Mouse (Mus musculus) CH12F3 (cell line): Measurements from ENCODE around the gene Gm9999.

Experiments used
- in situ Hi-C: fragments of 300-500 bp; cut with MboI; formaldehyde crosslinking; loops from 2 replicates; pipeline ENCODE4 v1.14.3; 2020; ENCODE audit warnings: low sequenced_read_pairs

Gene Gm9999

GRCm38 (mm10) chr7:46998942-46999341 lies 15.6 kb downstream of the Gm9999 start:
- in situ Hi-C loops, result no loop called here

GRCm38 (mm10) chr7:46999983-47000643 lies 16.7 kb downstream of the Gm9999 start:
- in situ Hi-C loops, result no loop called here

- in situ Hi-C loops, result no loop called here
Measured at GRCm38 (mm10) chr7:47000644-47000983, 17.2 kb downstream of the Gm9999 start.

DNA sequence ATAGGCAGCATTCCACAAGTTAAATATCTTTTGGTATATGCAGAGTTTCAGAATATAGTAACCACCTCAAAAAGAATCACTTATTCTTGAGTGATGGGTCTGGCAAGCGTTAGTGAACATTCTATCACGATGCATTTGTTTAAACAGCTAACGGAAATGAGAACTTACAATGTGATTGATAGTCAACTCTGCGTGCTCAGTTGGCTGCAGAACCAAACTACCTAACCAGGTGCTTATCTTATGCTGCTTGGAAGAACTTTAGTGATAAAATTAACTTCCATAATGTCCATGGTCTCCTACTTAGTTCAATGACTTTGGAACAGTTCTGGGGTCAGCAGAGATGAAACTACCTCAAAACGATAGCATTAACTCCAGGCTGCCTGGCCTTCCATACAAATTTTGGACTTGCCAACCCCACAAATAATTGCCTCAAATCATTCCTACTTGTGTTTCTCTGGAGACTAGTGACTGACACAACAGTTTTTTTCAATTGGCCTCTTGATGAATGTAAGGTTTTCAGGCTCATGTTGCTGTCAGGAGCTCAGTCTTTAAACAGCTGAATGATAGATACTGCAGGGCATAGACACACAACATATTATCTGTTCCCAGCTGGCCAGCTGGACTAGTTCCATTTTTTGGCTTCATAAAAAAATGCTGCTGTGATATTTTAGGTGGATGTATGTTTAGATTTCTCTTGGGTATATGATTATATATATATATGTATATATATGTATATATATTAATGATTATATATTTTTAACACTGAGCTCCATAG lies 17.9 kb downstream of the Gm9999 start:
- in situ Hi-C loops, result no loop called here

DNA sequence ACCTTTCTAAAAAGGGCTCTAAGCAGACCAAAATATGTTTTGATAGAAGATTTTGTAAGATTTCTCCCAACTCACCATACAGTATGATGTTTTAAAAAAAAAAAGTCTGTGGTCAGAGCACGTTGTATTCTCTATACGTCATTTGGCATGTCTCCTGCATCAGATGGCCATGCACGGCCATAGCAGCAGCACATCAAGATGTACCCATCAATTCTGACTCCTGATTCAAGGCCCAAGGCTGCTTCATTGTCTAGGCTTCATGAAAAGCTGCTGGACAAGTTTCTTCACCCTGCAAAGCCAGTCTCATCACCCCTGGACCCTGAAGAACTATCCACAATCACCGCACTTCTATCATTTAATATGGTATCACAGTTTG lies 18.5 kb downstream of the Gm9999 start:
- in situ Hi-C loops, result no loop called here

GRCm38 (mm10) chr7:47003411-47004115 lies 20.2 kb downstream of the Gm9999 start:
- in situ Hi-C loops, result no loop called here

GRCm38 (mm10) chr7:47007109-47007780 lies 23.9 kb downstream of the Gm9999 start:
- in situ Hi-C loops, result no loop called here

GRCm38 (mm10) chr7:47007818-47008167 lies 24.4 kb downstream of the Gm9999 start:
- in situ Hi-C loops, result no loop called here

DNA sequence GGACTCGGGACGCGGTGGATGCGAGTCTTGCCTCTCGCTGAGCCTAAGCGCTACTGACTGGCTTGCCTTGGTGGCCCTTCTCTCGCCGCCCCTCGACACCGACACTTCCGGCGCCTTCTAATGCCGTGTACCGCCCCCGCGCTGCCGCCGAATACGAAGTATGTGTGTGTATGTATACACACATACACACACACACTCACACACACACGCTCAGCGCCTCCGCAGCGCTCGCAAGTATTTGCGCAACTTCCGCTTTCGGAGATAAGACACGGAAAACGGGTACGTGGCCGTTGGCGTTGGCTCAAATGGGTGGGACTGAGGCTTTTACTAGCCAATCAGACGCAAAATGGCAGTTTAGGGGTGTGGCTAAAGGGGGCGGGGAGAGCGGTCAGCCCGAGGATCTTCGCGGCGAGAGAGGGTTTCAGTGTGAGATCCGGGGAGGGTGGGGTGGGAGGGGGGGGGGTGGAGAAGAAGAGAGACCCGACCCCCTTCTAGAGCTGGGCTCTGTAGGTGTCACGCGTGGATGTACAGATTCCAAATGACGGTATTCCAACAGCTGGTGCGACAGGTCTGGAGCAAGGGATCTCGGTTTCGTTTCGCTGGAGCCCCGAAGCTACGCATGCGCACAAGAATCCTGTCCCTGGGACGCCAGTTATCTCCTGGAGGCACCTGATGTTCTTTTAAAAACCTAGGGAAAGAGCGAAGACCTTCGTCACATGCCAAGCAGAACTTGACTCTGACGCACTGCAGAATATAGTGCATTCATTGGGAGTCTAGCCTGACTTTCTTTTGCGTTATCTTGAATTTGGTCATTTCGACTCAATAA lies 25.0 kb downstream of the Gm9999 start, which contains the start of gene Spty2d1:
Spty2d1 (minus strand) TSS at position 244 of the 826 bp plus-strand sequence.
- in situ Hi-C loops, result no loop called here

DNA sequence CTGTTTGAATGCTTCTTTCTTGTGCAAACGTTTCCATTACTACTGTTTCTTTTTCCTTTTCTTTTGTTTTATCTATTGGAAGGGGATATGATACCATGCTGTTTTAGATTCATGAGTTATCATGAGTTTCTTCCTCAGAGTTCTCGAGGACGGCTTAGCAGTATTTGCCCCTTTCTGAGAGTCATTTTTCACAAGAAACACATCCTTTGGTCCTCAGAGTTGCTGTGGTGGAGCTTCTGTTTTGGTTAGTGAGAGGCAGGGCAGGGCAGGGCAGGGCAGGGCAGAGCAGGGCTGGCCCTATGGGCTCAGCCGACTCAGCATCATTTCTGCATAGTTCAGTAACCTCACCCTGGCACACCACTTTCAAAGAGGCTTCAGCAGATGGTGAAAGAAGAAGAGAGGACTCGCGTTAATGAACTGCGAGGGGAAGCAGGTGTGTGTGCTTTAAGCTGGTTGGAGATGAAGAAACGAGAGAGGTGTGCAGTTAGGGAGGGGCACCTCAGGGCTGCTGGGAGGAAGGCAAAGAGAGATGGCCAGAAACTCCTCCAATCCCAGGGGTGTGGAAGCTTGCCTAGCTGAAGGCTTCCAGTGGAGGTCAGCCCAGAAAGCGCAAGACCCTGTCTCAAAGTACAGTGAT lies 29.9 kb downstream of the Gm9999 start:
- in situ Hi-C loops, result loop anchor here (10.0 kb wide), 1 partner anchor 48 kb away; no protein-coding TSS in a partner anchor

GRCm38 (mm10) chr7:47014564-47015389 lies 31.4 kb downstream of the Gm9999 start:
- in situ Hi-C loops, result loop anchor here (10.0 kb wide), 1 partner anchor 50 kb away; no protein-coding TSS in a partner anchor

GRCm38 (mm10) chr7:47015390-47016065 lies 32.1 kb downstream of the Gm9999 start:
- in situ Hi-C loops, result loop anchor here (10.0 kb wide), 1 partner anchor 51 kb away; no protein-coding TSS in a partner anchor

DNA sequence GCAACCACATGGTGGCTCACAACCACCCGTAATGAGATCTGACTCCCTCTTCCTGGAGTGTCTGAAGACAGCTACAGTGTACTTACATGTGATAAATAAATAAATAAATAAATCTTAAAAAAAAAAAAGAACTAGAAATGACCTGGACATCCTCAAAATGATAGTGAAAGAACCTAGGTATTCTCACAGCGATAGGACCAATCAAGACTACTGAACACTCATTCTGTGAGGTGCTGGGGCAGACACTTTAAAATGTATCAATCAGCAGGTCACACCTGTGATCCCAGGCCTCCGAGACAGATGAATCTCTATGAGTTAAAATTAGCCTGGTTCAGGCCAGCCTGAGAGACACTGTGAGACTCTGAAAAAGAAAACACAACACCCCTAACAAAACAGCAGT lies 33.2 kb downstream of the Gm9999 start:
- in situ Hi-C loops, result loop anchor here (10.0 kb wide), 1 partner anchor 52 kb away; no protein-coding TSS in a partner anchor

DNA sequence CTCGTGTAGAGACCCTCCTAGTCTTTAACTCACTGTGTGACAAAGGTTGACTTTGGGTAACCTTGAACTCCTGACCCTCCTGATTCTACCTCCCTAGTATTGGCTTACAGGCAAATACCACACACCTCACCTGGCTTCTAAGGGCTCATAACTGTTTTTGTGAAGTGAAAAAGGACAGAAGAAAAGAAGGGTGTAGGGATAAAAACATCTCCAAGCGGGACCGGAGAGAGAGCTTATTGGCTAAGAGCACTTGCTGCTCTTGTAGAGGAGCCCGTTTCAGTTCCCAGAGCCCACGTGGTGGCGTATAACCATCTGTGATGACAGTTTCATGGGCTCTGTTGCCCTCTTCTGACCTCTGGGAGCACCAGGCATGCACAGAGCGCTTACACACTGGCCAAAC lies 33.8 kb downstream of the Gm9999 start:
- in situ Hi-C loops, result loop anchor here (10.0 kb wide), 1 partner anchor 52 kb away; no protein-coding TSS in a partner anchor

DNA sequence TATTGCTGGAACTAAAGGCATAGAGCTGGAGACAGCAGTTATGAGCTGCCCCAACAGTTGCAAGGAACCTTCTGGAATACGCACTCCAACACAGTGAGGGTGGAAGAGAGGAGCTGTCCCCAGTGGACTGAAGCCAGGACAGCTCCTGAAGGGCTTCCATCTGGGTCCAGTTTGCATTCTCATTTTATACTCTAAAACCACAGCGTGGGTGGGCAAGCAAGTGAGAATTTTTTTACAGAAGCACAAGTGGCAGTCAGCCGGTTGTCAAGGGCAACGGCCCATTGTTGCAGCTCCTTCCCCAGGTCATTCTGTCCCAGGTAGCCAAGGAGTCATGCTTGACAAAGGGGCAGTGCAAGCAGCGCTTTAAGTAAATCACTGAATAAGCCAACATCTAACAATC lies 36.3 kb downstream of the Gm9999 start:
- in situ Hi-C loops, result loop anchor here (5.0 to 10.0 kb wide), 2 partner anchors 55 to 133 kb away; no protein-coding TSS in a partner anchor

GRCm38 (mm10) chr7:47020956-47021355 lies 37.6 kb downstream of the Gm9999 start:
- in situ Hi-C loops, result loop anchor here (5.0 kb wide), 1 partner anchor 131 kb away; no protein-coding TSS in a partner anchor

DNA sequence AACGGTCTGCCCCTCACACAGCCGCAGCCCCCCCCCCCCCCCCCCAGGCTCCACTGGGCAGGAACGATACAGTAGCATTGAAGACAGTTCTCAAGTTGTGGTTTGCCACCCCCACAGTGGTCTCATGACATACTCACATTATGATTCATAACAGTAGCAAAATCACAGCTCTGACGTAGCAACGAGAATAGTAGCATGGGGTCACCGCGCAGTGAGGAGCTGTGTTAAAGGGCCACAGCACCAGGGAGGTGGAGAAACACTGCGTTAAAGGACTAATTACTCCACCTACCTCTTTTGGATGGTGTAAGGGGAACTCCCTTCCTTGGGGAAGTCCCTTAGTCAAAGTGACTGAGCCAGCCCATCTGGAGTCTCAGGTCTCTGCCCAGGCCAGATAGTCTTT lies 39.1 kb downstream of the Gm9999 start:
- in situ Hi-C loops, result loop anchor here (5.0 kb wide), 1 partner anchor 130 kb away; no protein-coding TSS in a partner anchor

GRCm38 (mm10) chr7:47023530-47023929 lies 40.1 kb downstream of the Gm9999 start:
- in situ Hi-C loops, result loop anchor here (5.0 kb wide), 1 partner anchor 129 kb away; no protein-coding TSS in a partner anchor
